Mouse (Mus musculus): ENCODE results near the gene Slc7a6.

The Slc7a6 gene

GRCm38 (mm10) chr8:106140769-106141168 lies 27.9 kb upstream of the Slc7a6 start:
- DNase-seq (ENCODE audit: low read depth, low spot score), result peak; percentile 63

- no peak for DNase-seq (ENCODE audit: low read depth, low spot score)
Measured at GRCm38 (mm10) chr8:106145331-106145730, 23.3 kb upstream of the Slc7a6 start.

- no peak for DNase-seq (ENCODE audit: low read depth, low spot score)
Measured at GRCm38 (mm10) chr8:106146014-106146413, 22.6 kb upstream of the Slc7a6 start.

DNA sequence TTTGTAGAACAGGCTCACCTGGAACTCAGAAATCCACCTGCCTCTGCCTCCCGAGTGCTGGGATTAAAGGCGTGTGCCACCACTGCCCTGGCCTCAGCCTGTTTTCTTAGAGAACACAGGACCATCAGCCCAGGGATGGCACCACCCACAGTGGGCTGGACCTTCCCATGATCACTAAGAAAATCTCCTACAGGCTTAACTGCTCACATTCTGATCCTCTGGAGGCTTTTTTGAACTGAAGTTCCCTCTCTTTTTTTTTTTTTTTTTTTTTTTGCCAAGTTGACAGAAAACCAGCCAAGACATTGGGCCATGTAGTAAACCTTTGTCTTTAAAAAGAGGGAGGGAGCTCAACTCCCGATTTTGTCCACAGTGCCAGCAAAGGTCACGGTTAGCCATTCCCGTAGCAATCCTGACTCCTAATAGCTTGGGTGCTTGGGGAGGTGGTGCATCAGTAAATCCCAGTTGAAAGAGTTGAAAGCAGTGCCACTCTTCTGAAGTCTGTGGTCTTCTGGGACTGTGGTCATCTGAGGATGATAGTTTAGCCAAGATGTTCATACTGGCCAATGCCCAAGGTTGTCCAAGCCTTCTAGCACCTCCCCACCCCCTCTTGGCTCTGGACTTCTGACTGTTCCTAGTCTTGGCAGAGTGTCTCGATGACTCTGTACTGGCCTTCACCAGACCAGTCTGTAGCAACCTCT lies 20.6 kb upstream of the Slc7a6 start:
- DNase-seq (ENCODE audit: low read depth, low spot score), result no peak

DNA sequence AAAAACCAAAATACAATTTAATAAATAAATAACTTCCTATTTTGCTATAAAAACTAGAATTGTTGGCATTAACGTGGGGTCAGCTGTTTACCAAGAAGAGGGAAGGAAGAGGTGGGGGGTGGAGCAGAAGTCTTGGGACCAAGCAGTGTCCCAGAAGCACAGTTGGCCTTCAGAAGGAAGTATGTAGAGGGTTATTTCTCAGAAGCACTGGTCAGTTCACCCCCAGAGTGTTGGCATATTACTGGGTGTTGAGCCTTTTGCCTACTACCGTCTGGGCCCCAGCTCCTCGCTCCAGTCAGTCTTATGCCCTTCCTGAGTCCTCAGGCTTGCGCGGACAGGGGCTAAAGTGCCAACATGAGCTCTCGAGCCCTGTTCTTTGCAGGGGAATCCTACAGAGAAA lies 19.6 kb upstream of the Slc7a6 start:
- no peak for DNase-seq (ENCODE audit: low read depth, low spot score)

GRCm38 (mm10) chr8:106149801-106150652 lies 18.6 kb upstream of the Slc7a6 start, which contains the start of gene Pla2g15:
Gene Pla2g15 (plus strand): TSS chr8:106150399.
- DNase-seq (ENCODE audit: low read depth, low spot score), result peak; percentile 77

GRCm38 (mm10) chr8:106150653-106151000 lies 18.0 kb upstream of the Slc7a6 start:
- no peak for DNase-seq (ENCODE audit: low read depth, low spot score)

GRCm38 (mm10) chr8:106151041-106151440 lies 17.6 kb upstream of the Slc7a6 start:
- DNase-seq (ENCODE audit: low read depth, low spot score), result no peak

GRCm38 (mm10) chr8:106152876-106153275 lies 15.8 kb upstream of the Slc7a6 start:
- no peak for DNase-seq (ENCODE audit: low read depth, low spot score)

DNA sequence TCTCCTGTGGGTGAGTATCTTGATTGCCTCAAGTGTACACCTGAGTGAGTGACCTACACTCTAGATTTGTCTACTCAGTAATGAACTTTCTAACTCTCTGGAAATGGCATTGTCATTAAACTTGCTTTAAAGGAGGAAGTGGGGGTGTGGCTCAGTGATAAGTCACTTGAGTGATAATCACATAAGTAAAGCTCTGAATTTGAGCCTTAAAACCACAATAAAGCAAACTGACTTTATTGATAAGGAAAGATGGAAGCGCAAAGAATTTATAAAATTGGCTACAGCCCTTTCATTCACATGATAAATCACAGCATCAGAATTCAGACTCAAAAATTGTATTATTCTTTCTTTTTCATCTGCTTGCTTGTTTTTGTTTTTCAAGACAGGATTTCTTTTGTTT lies 11.2 kb upstream of the Slc7a6 start:
- DNase-seq (ENCODE audit: low read depth, low spot score), result no peak

- DNase-seq (ENCODE audit: low read depth, low spot score), result no peak
Measured at GRCm38 (mm10) chr8:106158381-106158780, 10.3 kb upstream of the Slc7a6 start.

- no peak for DNase-seq (ENCODE audit: low read depth, low spot score)
Measured at GRCm38 (mm10) chr8:106159876-106160275, 8.8 kb upstream of the Slc7a6 start.

DNA sequence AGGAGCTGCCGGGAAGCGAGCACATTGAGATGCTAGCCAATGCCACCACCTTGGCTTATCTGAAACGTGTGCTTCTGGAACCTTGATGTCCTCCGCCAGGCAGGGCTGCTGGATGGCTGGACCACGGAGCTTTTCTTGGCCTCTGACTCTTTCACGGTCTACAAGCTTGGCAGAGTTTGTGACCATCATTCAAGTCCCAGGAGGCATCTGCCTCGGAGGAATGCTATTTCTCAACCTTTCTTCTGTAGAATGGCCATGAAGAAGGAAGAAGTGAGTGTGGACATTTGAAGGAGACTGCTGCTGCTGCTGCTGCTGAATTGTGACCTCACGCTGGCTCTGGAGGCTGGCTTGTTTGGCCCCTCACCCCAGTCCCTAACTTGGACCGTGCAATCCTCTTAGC lies 5.4 kb upstream of the Slc7a6 start:
- no peak for DNase-seq (ENCODE audit: low read depth, low spot score)

DNA sequence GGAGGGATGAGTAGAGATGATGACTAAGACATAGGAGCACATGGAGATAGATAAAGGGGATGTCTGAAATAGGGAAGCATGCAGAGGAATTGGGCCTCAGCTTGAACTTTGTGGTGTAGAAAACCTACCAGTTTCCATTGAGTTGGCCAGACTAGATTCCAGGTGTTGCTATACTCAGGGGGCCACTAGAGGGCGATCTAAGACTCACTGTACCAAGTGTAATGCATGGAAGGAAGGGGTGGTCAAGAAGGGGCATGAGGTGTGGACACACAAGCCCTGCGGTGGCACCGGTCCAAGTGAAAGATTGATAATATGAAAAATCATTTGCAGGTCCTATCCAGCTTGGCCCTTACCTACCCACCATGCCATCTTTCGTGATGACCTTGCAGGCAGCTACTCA lies 3.2 kb upstream of the Slc7a6 start:
- peak; percentile 53 for DNase-seq (ENCODE audit: low read depth, low spot score)

- no peak for DNase-seq (ENCODE audit: low read depth, low spot score)
Measured at GRCm38 (mm10) chr8:106169017-106169933, 618 bp downstream of the Slc7a6 start.

GRCm38 (mm10) chr8:106169934-106170480 lies 1.4 kb downstream of the Slc7a6 start:
- DNase-seq (ENCODE audit: low read depth, low spot score), result no peak

DNA sequence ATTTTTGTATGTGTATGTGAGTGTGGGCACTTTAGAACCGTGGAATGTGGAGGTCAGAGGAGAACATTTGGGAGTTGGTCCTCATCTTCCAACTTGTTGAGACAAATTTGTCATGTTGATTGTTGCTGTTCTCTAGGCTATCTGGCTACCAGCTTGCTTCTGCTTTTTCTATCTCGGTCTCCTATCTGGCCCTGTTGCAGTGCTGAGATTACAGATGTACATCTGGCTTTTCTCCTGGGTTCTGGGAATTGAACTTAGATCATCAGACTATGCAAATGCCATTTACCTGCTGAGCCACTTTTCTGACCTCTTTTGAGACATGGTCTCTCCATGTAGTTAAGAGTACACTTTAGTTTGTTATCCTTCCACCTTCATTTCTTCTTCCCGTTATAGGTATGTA lies 4.9 kb downstream of the Slc7a6 start:
- DNase-seq (ENCODE audit: low read depth, low spot score), result no peak

DNA sequence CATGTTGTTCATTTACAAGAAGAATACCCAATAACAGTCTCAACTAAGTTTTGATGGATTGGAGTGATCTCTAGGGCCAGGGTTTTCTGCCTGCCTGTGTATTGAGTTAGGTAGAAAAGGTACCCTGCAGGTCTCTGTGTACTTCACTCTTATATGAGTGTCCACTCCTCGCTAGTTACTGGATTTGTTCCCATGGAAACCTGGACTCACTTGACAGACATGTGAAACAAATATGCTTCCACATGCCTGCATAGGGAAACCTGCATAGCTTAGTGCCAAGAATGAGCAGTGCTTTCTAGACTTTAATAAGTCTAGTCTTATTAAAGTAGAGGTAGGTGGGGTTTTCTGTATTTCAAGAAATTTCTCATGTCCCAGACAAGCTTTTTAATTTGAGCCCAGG lies 8.2 kb downstream of the Slc7a6 start:
- DNase-seq (ENCODE audit: low read depth, low spot score), result no peak

DNA sequence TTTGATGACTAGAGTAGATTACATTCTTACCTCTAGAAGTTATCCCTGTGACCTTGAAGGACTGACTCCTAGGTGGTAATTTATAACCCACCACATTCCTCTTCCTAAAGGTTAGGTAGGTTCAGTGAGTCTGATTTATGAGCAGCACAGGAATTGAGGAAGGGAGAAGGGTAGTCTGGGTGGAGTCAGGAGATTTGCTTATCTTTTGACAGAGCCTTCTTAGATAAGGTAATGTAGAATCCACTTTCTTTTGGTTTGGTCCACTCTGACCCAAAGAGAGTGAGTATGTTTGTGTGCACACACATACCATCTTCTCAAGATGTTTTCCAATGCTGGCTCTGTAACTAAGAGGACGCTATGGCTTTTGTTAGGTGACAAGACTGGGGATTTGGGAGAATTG lies 8.9 kb downstream of the Slc7a6 start:
- DNase-seq (ENCODE audit: low read depth, low spot score), result no peak

GRCm38 (mm10) chr8:106178428-106178827 lies 9.8 kb downstream of the Slc7a6 start:
- no peak for DNase-seq (ENCODE audit: low read depth, low spot score)

GRCm38 (mm10) chr8:106185628-106186270 lies 17.1 kb downstream of the Slc7a6 start:
- no peak for DNase-seq (ENCODE audit: low read depth, low spot score)
